Mouse (Mus musculus) gastrocnemius, postnatal 36 days (tissue): ENCODE results near the gene Drosha. TPM values are rescaled to one million over a fixed set of nuclear protein-coding genes. Genes with fewer than 3 reads are reported as not detected.
"Not testable (repeated sequence)": the region's sequence is repeated elsewhere in the genome, so short reads cannot be mapped to it uniquely, and the experiment has no call there.

Experiments
- DNase-seq, 2 experiments: peaks; one replicate each; pipeline ENCODE4 v3.0.0; 2022
- intact Hi-C: fragments of 180-260 bp; cut with DNase I; formaldehyde crosslinking; loops from one replicate; pipeline ENCODE4 v1.15.1; 2025
- total RNA-seq, 2 experiments: library from RNA; stranded (reverse); gene quantifications; 2 replicates each; pipeline ENCODE4 v1.2.3; 2021

Drosha gene
- total RNA-seq, 2 experiments from 2014 or later: 26.3 to 32.5 TPM

GRCm38 (mm10) chr15:12878581-12878980, 54.0 kb downstream of the Drosha start:
- intact Hi-C loops: no loop called here
- DNase-seq: no peak

- intact Hi-C loops: no loop called here
- DNase-seq: no peak
Measured at GRCm38 (mm10) chr15:12879937-12880336, 55.3 kb downstream of the Drosha start.

- intact Hi-C loops: no loop called here
- no peak for DNase-seq
Measured at GRCm38 (mm10) chr15:12884855-12885254, 60.2 kb downstream of the Drosha start.

- intact Hi-C loops: no loop called here
- DNase-seq: no peak
Measured at GRCm38 (mm10) chr15:12885361-12885760, 60.7 kb downstream of the Drosha start.

- DNase-seq: no peak
- intact Hi-C loops: no loop called here
Measured at GRCm38 (mm10) chr15:12887206-12887605, 62.6 kb downstream of the Drosha start.

- intact Hi-C loops: no loop called here
- DNase-seq: no peak
Measured at GRCm38 (mm10) chr15:12888312-12888711, 63.7 kb downstream of the Drosha start.

- DNase-seq: no peak
- intact Hi-C loops: no loop called here
Measured at GRCm38 (mm10) chr15:12889909-12890308, 65.3 kb downstream of the Drosha start.

- no peak for DNase-seq
- intact Hi-C loops: no loop called here
Measured at GRCm38 (mm10) chr15:12895426-12895825, 70.8 kb downstream of the Drosha start.

GRCm38 (mm10) chr15:12896022-12897009, 71.7 kb downstream of the Drosha start:
- no peak for DNase-seq
- intact Hi-C loops: no loop called here

GRCm38 (mm10) chr15:12897831-12898230, 73.2 kb downstream of the Drosha start:
- intact Hi-C loops: no loop called here
- no peak for DNase-seq

GRCm38 (mm10) chr15:12900428-12901196, 76.0 kb downstream of the Drosha start:
- DNase-seq: no peak
- intact Hi-C loops: no loop called here

GRCm38 (mm10) chr15:12901197-12901570, 76.6 kb downstream of the Drosha start:
- intact Hi-C loops: no loop called here
- DNase-seq: no peak

GRCm38 (mm10) chr15:12904442-12904841, 79.8 kb downstream of the Drosha start:
- no peak for DNase-seq
- intact Hi-C loops: no loop called here

GRCm38 (mm10) chr15:12907962-12908719, 83.5 kb downstream of the Drosha start:
- intact Hi-C loops: no loop called here
- no peak for DNase-seq

- intact Hi-C loops: no loop called here
- no peak for DNase-seq
Measured at GRCm38 (mm10) chr15:12908720-12909028, 84.1 kb downstream of the Drosha start.

- DNase-seq: no peak
- intact Hi-C loops: no loop called here
Measured at GRCm38 (mm10) chr15:12909171-12909570, 84.6 kb downstream of the Drosha start.

- intact Hi-C loops: no loop called here
- DNase-seq: no peak
Measured at GRCm38 (mm10) chr15:12911082-12911481, 86.5 kb downstream of the Drosha start.

GRCm38 (mm10) chr15:12916314-12916815, 91.8 kb downstream of the Drosha start:
- DNase-seq: no peak
- intact Hi-C loops: no loop called here

- DNase-seq, intact Hi-C loops: not testable (repeated sequence)
Measured at GRCm38 (mm10) chr15:12919326-12919966, 94.8 kb downstream of the Drosha start.
